Mouse (Mus musculus) liver, embryonic 14.5 days (tissue): ENCODE data around the gene Tigd3. TPM values are rescaled to one million over a fixed set of nuclear protein-coding genes. Genes with fewer than 3 reads are reported as not detected.

Experiments used
- ATAC-seq: fragments of 200-750 bp; cut with Nextera tagmentation; 2 replicates; pipeline ENCODE4 v1.8.0; 2017; ENCODE audit warnings: moderate number of reproducible peaks, mild to moderate bottlenecking, moderate library complexity; ENCODE audit not compliant: insufficient read depth
- DNase-seq, 3 experiments: peaks; one replicate each; pipeline ENCODE4 v3.0.0-alpha.2; 2012 to 2013; ENCODE audit warnings: low read depth in 3 of 3, low spot score in 3 of 3
- H3K27ac ChIP-seq: fragments of 300-500 bp; sonication (generic); 2 replicates; pipeline ENCODE4 v1.5.1; 2014; ENCODE audit warnings: moderate library complexity, mild to moderate bottlenecking, control low read depth, inconsistent platforms
- H3K27me3 ChIP-seq: fragments of 300-500 bp; sonication (generic); 2 replicates; pipeline ENCODE4 v1.6.1; 2014; ENCODE audit warnings: mild to moderate bottlenecking, low read length, moderate library complexity; ENCODE audit not compliant: control insufficient read depth, insufficient read depth
- H3K36me3 ChIP-seq: fragments of 300-500 bp; sonication (generic); replicated peaks from 2 replicates; pipeline ENCODE4 v1.6.1; 2014; ENCODE audit warnings: low read depth; ENCODE audit not compliant: control insufficient read depth, insufficient read depth
- H3K4me1 ChIP-seq, 2 experiments: fragments of 200-500 bp in 1 of 2; fragments of 300-500 bp in 1 of 2; sonication (generic) in 1 of 2; replicated peaks; 2 replicates each; pipeline ENCODE4 v1.6.1; 2012 to 2014; ENCODE audit warnings: antibody characterized with exemption in 1 of 2, inconsistent platforms in 1 of 2, low read length in 1 of 2; ENCODE audit not compliant: control insufficient read depth in 2 of 2, insufficient read depth in 2 of 2
- H3K4me2 ChIP-seq: fragments of 300-500 bp; sonication (generic); 2 replicates; pipeline ENCODE4 v1.6.1; 2014; ENCODE audit warnings: low read depth, mild to moderate bottlenecking, control low read depth, moderate library complexity
- H3K4me3 ChIP-seq, 2 experiments: fragments of 200-500 bp in 1 of 2; fragments of 300-500 bp in 1 of 2; sonication (generic) in 1 of 2; 2 replicates each; pipeline ENCODE4 v1.5.1; 2012 to 2014; ENCODE audit warnings: low read depth in 2 of 2, low read length in 2 of 2, mild to moderate bottlenecking in 2 of 2, control low read depth in 1 of 2, inconsistent platforms in 1 of 2, moderate library complexity in 1 of 2; ENCODE audit not compliant: insufficient read depth in 1 of 2
- H3K9ac ChIP-seq: fragments of 300-500 bp; sonication (generic); replicated peaks from 2 replicates; pipeline ENCODE4 v1.6.1; 2014; ENCODE audit warnings: mild to moderate bottlenecking, control low read depth, moderate library complexity
- H3K9me3 ChIP-seq: fragments of 300-500 bp; sonication (generic); 2 replicates; pipeline ENCODE4 v1.6.1; 2016; ENCODE audit warnings: low read length, mixed read lengths; ENCODE audit not compliant: control insufficient read depth
- CTCF ChIP-seq: IDR thresholded peaks from 2 replicates; pipeline ENCODE4 v1.5.1; 2016; ENCODE audit warnings: antibody characterized with exemption, low read depth, control low read depth
- EP300 ChIP-seq: IDR thresholded peaks from 2 replicates; pipeline ENCODE4 v1.6.1; 2016; ENCODE audit warnings: antibody characterized with exemption, low read depth
- WGBS: fragments of 180-500 bp; shearing (Covaris S2); extraction: QIAGEN DNeasy Blood & Tissue Kit; methylation state at CpG from one replicate; pipeline ENCODE4 v1.1.7; 2014; ENCODE audit not compliant: insufficient replicate concordance; 5-methylcytosine and 5-hydroxymethylcytosine counted together
- polyA plus RNA-seq, 2 experiments: library from polyadenylated mRNA; depleted of rRNA in 1 of 2; stranded (reverse) in 1 of 2; unstranded in 1 of 2; fragments of >200 nt; fragmentation: Nextera tagmentation in 1 of 2; extraction: Ambion mirVana in 1 of 2; gene quantifications; 2 replicates each; pipeline versions ENCODE4 v1.2.1 to v1.2.3; 2012 to 2014

Tigd3 gene
- polyA plus RNA-seq, 2 experiments: 1.1 to 2.4 TPM

DNA sequence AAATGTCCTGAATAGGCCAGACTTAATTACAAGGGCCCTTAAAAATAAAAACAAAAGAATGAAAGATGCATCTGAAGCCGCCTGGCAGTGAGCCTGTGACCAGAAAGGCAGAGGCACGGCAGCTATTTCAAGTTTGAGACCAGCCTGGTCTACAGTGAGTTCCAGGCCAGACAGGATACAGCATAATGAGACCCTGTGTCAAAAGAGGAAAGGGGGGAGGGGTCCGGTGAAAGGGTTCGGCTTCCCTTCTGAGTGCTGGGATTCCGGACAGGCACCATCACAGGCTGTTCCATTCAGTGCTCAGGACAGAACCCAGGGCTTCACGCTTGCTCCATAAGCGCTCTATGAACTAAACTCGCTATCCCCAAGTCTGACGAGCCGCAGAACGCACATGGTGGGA is 33.1 kb upstream of the Tigd3 start:
- no peak for DNase-seq
- Histone ChIP-seq H3K4me1 (peaks cover 27 to 33% of the 10 kb centered on the region in 2 experiments), H3K9ac (no peak overlapping the region), H3K4me3 (no peak overlapping the region), H3K27me3 (peaks cover 7% of the 10 kb centered on the region), H3K9me3 (no peaks in the 10 kb centered on the region), H3K27ac (no peak overlapping the region), H3K36me3 (no peaks in the 10 kb centered on the region), H3K4me2 (no peak overlapping the region)
- TF ChIP-seq EP300: no peak
- TF ChIP-seq CTCF: no peak
- ATAC-seq: no peak
- WGBS: 54% methylated on average over 11 of the region's 11 CpGs

- DNase-seq: no peak
- no peaks in the 10 kb centered on the region for H3K9me3 ChIP-seq
- H3K4me1 ChIP-seq: peaks cover 34 to 38% of the 10 kb centered on the region in 2 experiments
- H3K27ac ChIP-seq: no peak overlapping the region
- H3K4me2 ChIP-seq: peak overlapping the region; percentile 100
- 26% methylated on average over 11 of the region's 11 CpGs for WGBS
- H3K9ac ChIP-seq: no peak overlapping the region
- peaks cover 7% of the 10 kb centered on the region for H3K27me3 ChIP-seq
- TF ChIP-seq EP300 (no peak), CTCF (no peak)
- H3K36me3 ChIP-seq: no peaks in the 10 kb centered on the region
- no peak for ATAC-seq
- peak overlapping the region in 1 of 2 experiments; percentile 68; a peak in 2 of 4 replicates for H3K4me3 ChIP-seq
Observed at GRCm38 (mm10) chr19:5925311-5925855, 31.4 kb upstream of the Tigd3 start.

GRCm38 (mm10) chr19:5924713-5925093 is 30.8 kb upstream of the Tigd3 start, which contains the start of gene Cdc42ep2:
Cdc42ep2 (minus strand) TSS chr19:5924816.
- no peak for TF ChIP-seq EP300
- no peak for TF ChIP-seq CTCF
- Histone ChIP-seq H3K36me3 (no peaks in the 10 kb centered on the region), H3K9ac (peak within 1 kb of the TSS; percentile 63), H3K4me2 (peak within 1 kb of the TSS; percentile 100), H3K27me3 (peaks cover 7% of the 10 kb centered on the region), H3K4me1 (peaks cover 34 to 37% of the 10 kb centered on the region in 2 experiments), H3K4me3 (peak within 1 kb of the TSS; percentile 68), H3K27ac (peak within 1 kb of the TSS; percentile 73), H3K9me3 (no peaks in the 10 kb centered on the region)
- DNase-seq (peak; percentile 91 to 93 (median 93)), ATAC-seq (peak; percentile 82)
- 0% methylated on average over 18 of the region's 18 CpGs for WGBS

GRCm38 (mm10) chr19:5923990-5924712 is 30.2 kb upstream of the Tigd3 start:
- Histone ChIP-seq H3K27ac (peak overlapping the region; percentile 73), H3K9ac (peak overlapping the region; percentile 63), H3K36me3 (no peaks in the 10 kb centered on the region), H3K27me3 (peaks cover 7% of the 10 kb centered on the region), H3K4me2 (peak overlapping the region; percentile 100), H3K4me1 (peaks cover 34 to 36% of the 10 kb centered on the region in 2 experiments), H3K9me3 (no peaks in the 10 kb centered on the region), H3K4me3 (peak overlapping the region; percentile 68)
- ATAC-seq (peak; percentile 34), DNase-seq (peak; percentile 67 to 72 (median 72))
- WGBS: under 1% methylated on average over 38 of the region's 38 CpGs
- TF ChIP-seq EP300 (no peak), CTCF (peak; percentile 90)

GRCm38 (mm10) chr19:5922963-5923362 is 29.0 kb upstream of the Tigd3 start:
- H3K9ac ChIP-seq: peak overlapping the region; percentile 44
- TF ChIP-seq EP300 (no peak), CTCF (no peak)
- H3K27ac ChIP-seq: peak overlapping the region; percentile 37
- no peak for DNase-seq
- no peaks in the 10 kb centered on the region for H3K9me3 ChIP-seq
- peak overlapping the region; percentile 100 for H3K4me2 ChIP-seq
- 73% methylated on average over 3 of the region's 3 CpGs for WGBS
- H3K27me3 ChIP-seq: peaks cover 7% of the 10 kb centered on the region
- peaks cover 34 to 36% of the 10 kb centered on the region in 2 experiments for H3K4me1 ChIP-seq
- no peak overlapping the region; a peak in 1 of 4 replicates for H3K4me3 ChIP-seq
- no peaks in the 10 kb centered on the region for H3K36me3 ChIP-seq
- no peak for ATAC-seq
